Comparison of ENCODE assay signal across 12 mouse cellular contexts in the genomic region with DNA sequence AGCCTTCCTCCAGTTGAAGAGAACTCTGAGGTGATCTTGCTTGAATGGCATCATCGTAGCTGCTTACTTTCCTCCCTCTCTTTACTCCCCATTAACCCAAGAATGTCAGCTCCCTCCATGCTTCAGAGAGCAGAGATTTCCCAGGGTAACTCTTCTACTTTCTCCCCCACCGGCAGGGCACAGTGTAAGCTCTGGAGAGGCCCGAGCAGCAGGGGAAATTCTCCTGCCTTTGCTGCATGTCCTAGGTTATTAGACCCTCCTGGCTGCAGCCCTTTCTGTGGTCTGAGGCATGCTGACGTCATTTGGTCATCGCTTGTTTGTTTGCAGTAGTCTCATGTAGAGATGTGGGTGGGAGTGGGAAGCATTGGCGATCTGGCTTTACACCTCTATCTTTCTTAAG.
DNase-seq lines count a peak whose midpoint lies in the region; ATAC-seq and TF ChIP-seq lines count a peak whose summit lies in the region.
"Had no signal": no experiment of that assay in that cellular context is flagged by ENCODE, and none has a peak within 500 bp of the region (broad histone marks: within the 10 kb centered on the region; RNA-seq: fewer than 3 reads in every experiment).

No protein-coding gene starts in this region.

- 29% methylated on average over 6 of the region's 6 CpGs for WGBS in limb, embryonic 14.5 days
- WGBS in limb, embryonic 10.5 days, result 34% methylated on average over 6 of the region's 6 CpGs

- no peak overlapping the region for H3K4me3 ChIP-seq in limb, embryonic 14.5 days (replicated peaks; ENCODE audit: low read length)
- no peak overlapping the region for H3K4me3 ChIP-seq in limb, embryonic 10.5 days
- H3K4me3 ChIP-seq: layer of hippocampus, adult 2 months had no signal

- TF ChIP-seq POLR2A in limb, embryonic 14.5 days (IDR thresholded peaks at IDR 0.05; ENCODE audit: borderline replicate concordance, extremely low read depth, insufficient read depth, insufficient read length), result no peak

- H3K9me3 ChIP-seq in limb, embryonic 14.5 days (ENCODE audit: control insufficient read depth, low read length), result no peaks in the 10 kb centered on the region
- H3K9me3 ChIP-seq in limb, embryonic 10.5 days (replicated peaks), result no peaks in the 10 kb centered on the region

- no peak for DNase-seq in limb, embryonic 14.5 days (ENCODE audit: low spot score)
- no peak for DNase-seq in limb, embryonic 10.5 days (ENCODE audit: low spot score)
- DNase-seq in embryo, embryonic 10 days (ENCODE audit: low spot score), result peak; percentile 42
- DNase-seq in kidney, adult 18-20 months, result peak; percentile 14
- peak; percentile 35 for DNase-seq in mesoderm, embryonic 11.5 days (ENCODE audit: low read depth, low spot score)
- no peak for DNase-seq in left cerebral cortex, adult 18-20 months (ENCODE audit: low spot score in 2 of 2)
- no peak for DNase-seq in cerebellum, postnatal 14 days
- DNase-seq: cerebellum, adult 8-10 months; lung, adult 2 months; thymus, postnatal 25 days had no signal

- no peaks in the 10 kb centered on the region for H3K27me3 ChIP-seq in limb, embryonic 14.5 days (ENCODE audit: control insufficient read depth, insufficient read depth, low read length)
- H3K27me3 ChIP-seq in limb, embryonic 10.5 days (ENCODE audit: low read depth, poor library complexity, severe bottlenecking), result no peaks in the 10 kb centered on the region
- H3K27me3 ChIP-seq: CH12.LX had no signal

- H3K9ac ChIP-seq in limb, embryonic 14.5 days (ENCODE audit: low read depth, low read length, severe bottlenecking), result 0 out of 2 replicates have a peak overlapping the region, but pooled peaks have one; percentile 4

- ATAC-seq in limb, embryonic 14.5 days (ENCODE audit: low FRiP score, low read depth), result no peak

- no peak overlapping the region for H3K4me2 ChIP-seq in limb, embryonic 14.5 days (replicated peaks; ENCODE audit: low read depth, low read length, severe bottlenecking)

- H3K27ac ChIP-seq in limb, embryonic 14.5 days (replicated peaks; ENCODE audit: low read depth, low read length), result no peak overlapping the region
- no peak overlapping the region; the same call in 1 of the 2 replicates for H3K27ac ChIP-seq in limb, embryonic 10.5 days
- H3K27ac ChIP-seq: layer of hippocampus, adult 2 months had no signal

- no peaks in the 10 kb centered on the region for H3K4me1 ChIP-seq in limb, embryonic 14.5 days (ENCODE audit: control insufficient read depth, insufficient read depth, low read length)
- peaks cover 6% of the 10 kb centered on the region for H3K4me1 ChIP-seq in limb, embryonic 10.5 days

- H3K36me3 ChIP-seq in limb, embryonic 14.5 days (ENCODE audit: control insufficient read depth, insufficient read depth, low read length), result no peaks in the 10 kb centered on the region
- H3K36me3 ChIP-seq in limb, embryonic 10.5 days, result no peaks in the 10 kb centered on the region

Comparison
In these comparisons a context has a peak if more than half of its experiments do, and no peak if none do; other contexts are left out.
1. DNase-seq: peak in embryo, embryonic 10 days (single experiment), kidney, adult 18-20 months (single experiment) and mesoderm, embryonic 11.5 days (single experiment); none in limb, embryonic 14.5 days (single experiment), limb, embryonic 10.5 days (single experiment), left cerebral cortex, adult 18-20 months (0 of 2) and cerebellum, postnatal 14 days (0 of 2).